Mouse (Mus musculus) heart, postnatal 25 days (tissue): ENCODE data around the gene Unc50. TPM values are rescaled to one million over a fixed set of nuclear protein-coding genes. Genes with fewer than 3 reads are reported as not detected.

Experiments
- DNase-seq: peaks from one replicate; pipeline ENCODE4 v3.0.0; 2022; ENCODE audit warnings: low spot score
- intact Hi-C: fragments of 180-260 bp; cut with DNase I; formaldehyde crosslinking; loops from one replicate; pipeline ENCODE4 v1.15.1; 2025
- total RNA-seq, 2 experiments: library from RNA; stranded (reverse); gene quantifications; 2 replicates each; pipeline ENCODE4 v1.2.3; 2021

Unc50 gene
- total RNA-seq, 2 experiments from 2014 or later = 28.3 to 34.2 TPM

- intact Hi-C loops = no loop called here
- DNase-seq = no peak
These were observed 6.5 kb downstream of the Unc50 start for GRCm38 (mm10) chr1:37436419-37436818.

- no peak for DNase-seq
- intact Hi-C loops = no loop called here
These were observed 13.2 kb downstream of the Unc50 start for GRCm38 (mm10) chr1:37442848-37443835.

GRCm38 (mm10) chr1:37448361-37449095, 18.6 kb downstream of the Unc50 start:
- no peak for DNase-seq
- intact Hi-C loops = loop anchor here (1.0 kb wide), 1 partner anchor 191 kb away; no protein-coding TSS in a partner anchor

- intact Hi-C loops = no loop called here
- DNase-seq = no peak
These were observed 21.3 kb downstream of the Unc50 start for GRCm38 (mm10) chr1:37451270-37451669.

GRCm38 (mm10) chr1:37457546-37457945, 27.6 kb downstream of the Unc50 start:
- intact Hi-C loops = no loop called here

GRCm38 (mm10) chr1:37464878-37465452, 35.0 kb downstream of the Unc50 start:
- DNase-seq = no peak
- intact Hi-C loops = no loop called here

More at GRCm38 (mm10) chr1:37457546-37457945, 27.6 kb downstream of the Unc50 start:
- DNase-seq = no peak

GRCm38 (mm10) chr1:37466322-37466995, 36.5 kb downstream of the Unc50 start:
- DNase-seq = no peak
- intact Hi-C loops = no loop called here

GRCm38 (mm10) chr1:37467806-37468205, 37.9 kb downstream of the Unc50 start:
- intact Hi-C loops = no loop called here
- no peak for DNase-seq

- intact Hi-C loops = no loop called here
- DNase-seq = no peak
These were observed 39.1 kb downstream of the Unc50 start for GRCm38 (mm10) chr1:37469007-37469406.

GRCm38 (mm10) chr1:37471179-37472148, 41.5 kb downstream of the Unc50 start:
- intact Hi-C loops = loop anchor here (5.0 kb wide), 1 partner anchor 166 kb away; no protein-coding TSS in a partner anchor
- DNase-seq = no peak

- no peak for DNase-seq
- intact Hi-C loops = loop anchor here (5.0 kb wide), 1 partner anchor 164 kb away; no protein-coding TSS in a partner anchor
These were observed 43.3 kb downstream of the Unc50 start for GRCm38 (mm10) chr1:37473251-37473650.

- intact Hi-C loops = loop anchor here (5.0 kb wide), 1 partner anchor 163 kb away; no protein-coding TSS in a partner anchor
- no peak for DNase-seq
These were observed 44.1 kb downstream of the Unc50 start for GRCm38 (mm10) chr1:37474046-37474445.

- intact Hi-C loops = loop anchor here (5.0 kb wide), 2 partner anchors 63 to 163 kb away; no protein-coding TSS in a partner anchor
These were observed 44.8 kb downstream of the Unc50 start for GRCm38 (mm10) chr1:37474634-37475190.

GRCm38 (mm10) chr1:37475312-37475711, 45.4 kb downstream of the Unc50 start:
- no peak for DNase-seq
- intact Hi-C loops = loop anchor here (5.0 kb wide), 1 partner anchor 62 kb away; no protein-coding TSS in a partner anchor

More at GRCm38 (mm10) chr1:37474634-37475190, 44.8 kb downstream of the Unc50 start:
- no peak for DNase-seq

GRCm38 (mm10) chr1:37477250-37477649, 47.3 kb downstream of the Unc50 start:
- DNase-seq = no peak
- intact Hi-C loops = loop anchor here (5.0 kb wide), 1 partner anchor 60 kb away; no protein-coding TSS in a partner anchor

- intact Hi-C loops = loop anchor here (5.0 kb wide), 1 partner anchor 59 kb away; no protein-coding TSS in a partner anchor
- no peak for DNase-seq
These were observed 48.0 kb downstream of the Unc50 start for GRCm38 (mm10) chr1:37477928-37478327.

- intact Hi-C loops = loop anchor here (5.0 kb wide), 1 partner anchor 59 kb away; no protein-coding TSS in a partner anchor
- no peak for DNase-seq
These were observed 48.5 kb downstream of the Unc50 start for GRCm38 (mm10) chr1:37478416-37478815.

- intact Hi-C loops = loop anchor here (5.0 kb wide), 1 partner anchor 58 kb away; no protein-coding TSS in a partner anchor
- no peak for DNase-seq
These were observed 49.1 kb downstream of the Unc50 start for GRCm38 (mm10) chr1:37479074-37479473.
